Mouse (Mus musculus) heart, adult 2 months (tissue): ENCODE data around the gene Rgl3. TPM values are rescaled to one million over a fixed set of nuclear protein-coding genes. Genes with fewer than 3 reads are reported as not detected.

Experiments used
- DNase-seq, 2 experiments: peaks; one replicate each; pipeline ENCODE4 v3.0.0; 2021
- H3K27ac ChIP-seq: fragments of 200-600 bp; 2 replicates; pipeline ENCODE4 v1.8.1; 2022
- H3K27me3 ChIP-seq: fragments of 200-500 bp; 2 replicates; pipeline ENCODE4 v1.6.1; 2012; ENCODE audit warnings: mild to moderate bottlenecking, low read length, inconsistent platforms, mixed read lengths; ENCODE audit not compliant: control insufficient read depth, insufficient read depth
- H3K36me3 ChIP-seq: fragments of 200-500 bp; 2 replicates; pipeline ENCODE4 v1.6.1; 2012; ENCODE audit warnings: low read length, inconsistent platforms; ENCODE audit not compliant: control insufficient read depth, insufficient read depth
- H3K4me1 ChIP-seq: fragments of 200-500 bp; 2 replicates; pipeline ENCODE4 v1.6.1; 2011; ENCODE audit warnings: low read length; ENCODE audit not compliant: control insufficient read depth, insufficient read depth
- H3K4me3 ChIP-seq: fragments of 200-600 bp; 2 replicates; pipeline ENCODE4 v1.8.1; 2022
- H3K79me2 ChIP-seq: fragments of 200-500 bp; replicated peaks from 2 replicates; pipeline ENCODE4 v1.6.1; 2012; ENCODE audit warnings: mild to moderate bottlenecking, inconsistent platforms, low read length, moderate library complexity, mixed read lengths; ENCODE audit not compliant: control insufficient read depth, insufficient read depth
- H3K9ac ChIP-seq: fragments of 200-500 bp; 2 replicates; pipeline ENCODE4 v1.6.1; 2012; ENCODE audit warnings: low read depth, mild to moderate bottlenecking, control low read depth, inconsistent platforms, low read length, mixed read lengths
- CTCF ChIP-seq: fragments of 200-600 bp; IDR thresholded peaks from 2 replicates; pipeline ENCODE4 v1.8.1; 2022; ENCODE audit warnings: antibody characterized with exemption, mild to moderate bottlenecking, moderate library complexity
- EP300 ChIP-seq: fragments of 200-500 bp; IDR thresholded peaks from 2 replicates; pipeline ENCODE4 v1.6.1; 2011; ENCODE audit warnings: low read depth, low read length, control low read depth; ENCODE audit not compliant: insufficient read depth
- POLR2A ChIP-seq: fragments of 200-500 bp; IDR thresholded peaks from 2 replicates; pipeline ENCODE4 v1.6.1; 2011; ENCODE audit warnings: mild to moderate bottlenecking, low read depth, low read length, control low read depth; ENCODE audit not compliant: insufficient read depth
- WGBS: fragments of 180-500 bp; shearing (Covaris S2); methylation state at CpG from one replicate; pipeline ENCODE4 v1.1.7; 2018; 5-methylcytosine and 5-hydroxymethylcytosine counted together
- intact Hi-C: fragments of 180-260 bp; cut with DNase I; formaldehyde crosslinking; loops from one replicate; pipeline ENCODE4 v1.15.1; 2025
- polyA plus RNA-seq: library from polyadenylated mRNA; depleted of rRNA; stranded (reverse); fragments of >200 nt; gene quantifications from 2 replicates; pipeline ENCODE4 v1.2.3, GENCODE M21; 2012; rRNA removed
- total RNA-seq, 2 experiments: library from RNA; stranded (reverse); gene quantifications; 2 replicates each; pipeline ENCODE4 v1.2.3; 2021

Rgl3 gene
- total and polyA plus RNA-seq, 3 experiments, result 4.2 to 13.9 (median 4.8) TPM

DNA sequence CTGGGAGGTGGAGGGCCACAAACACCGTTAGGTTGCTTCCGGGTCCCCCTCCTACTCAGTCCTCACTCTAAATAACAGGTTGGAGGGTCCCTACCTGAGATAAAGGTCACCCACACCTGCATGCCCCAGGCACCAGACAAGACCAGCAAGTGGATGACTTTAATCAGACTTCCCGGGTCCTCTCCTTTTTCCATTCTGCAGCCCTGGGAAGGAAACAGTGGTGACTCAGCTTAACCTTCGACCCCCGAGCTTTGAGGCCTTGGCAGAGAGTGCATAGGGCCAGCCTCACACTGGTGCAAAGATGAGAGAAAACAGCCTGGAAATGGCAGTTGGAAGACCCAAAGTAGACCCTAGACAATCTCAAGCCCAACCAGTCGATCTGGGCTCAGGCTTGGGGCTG lies 63.1 kb downstream of the Rgl3 start:
- H3K4me1 ChIP-seq, result peaks cover 21% of the 10 kb centered on the region
- H3K27me3 ChIP-seq, result no peaks in the 10 kb centered on the region
- H3K4me3 ChIP-seq, result no peak overlapping the region
- H3K27ac ChIP-seq, result peak overlapping the region; percentile 83
- peaks cover 8% of the 10 kb centered on the region for H3K36me3 ChIP-seq
- TF ChIP-seq CTCF (no peak), POLR2A (no peak), EP300 (no peak)
- no peaks in the 10 kb centered on the region for H3K79me2 ChIP-seq
- WGBS, result 47% methylated on average over 6 of the region's 6 CpGs
- DNase-seq, result no peak
- no peak overlapping the region for H3K9ac ChIP-seq
- intact Hi-C loops, result no loop called here

DNA sequence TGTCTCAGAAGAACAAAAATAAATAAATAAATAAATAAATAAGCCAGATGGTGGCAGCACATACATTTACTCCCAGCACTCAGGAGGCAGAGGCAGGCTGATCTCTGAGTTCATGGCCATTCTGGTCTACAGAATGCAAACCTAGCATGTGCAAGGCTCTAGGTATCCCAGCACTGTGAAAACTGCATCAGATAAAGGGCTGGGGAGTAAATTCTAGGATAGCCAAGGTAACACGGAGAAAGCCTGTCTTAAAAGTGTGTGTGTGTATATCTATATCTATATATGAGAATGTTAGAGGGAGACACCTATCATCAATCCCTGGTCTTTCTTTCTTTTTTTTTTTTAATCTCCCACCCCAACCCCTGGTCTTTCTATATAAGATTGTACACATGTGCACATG lies 63.7 kb downstream of the Rgl3 start:
- DNase-seq, result no peak
- no peak overlapping the region for H3K9ac ChIP-seq
- H3K4me1 ChIP-seq, result peaks cover 21% of the 10 kb centered on the region
- TF ChIP-seq POLR2A (no peak), CTCF (no peak)
- intact Hi-C loops, result loop anchor here (2.0 kb wide), 1 partner anchor 29 kb away; the partner anchor contains the start of gene Swsap1
- no peak overlapping the region for H3K4me3 ChIP-seq
- H3K79me2 ChIP-seq, result no peaks in the 10 kb centered on the region
- H3K27ac ChIP-seq, result no peak overlapping the region
- peaks cover 8% of the 10 kb centered on the region for H3K36me3 ChIP-seq
- H3K27me3 ChIP-seq, result no peaks in the 10 kb centered on the region
- 94% methylated on average over 1 of the region's 1 CpGs for WGBS

GRCm38 (mm10) chr9:21925034-21925433 lies 64.2 kb downstream of the Rgl3 start:
- peaks cover 21% of the 10 kb centered on the region for H3K4me1 ChIP-seq
- no peak for DNase-seq
- no peak for TF ChIP-seq CTCF
- TF ChIP-seq POLR2A, result no peak
- TF ChIP-seq EP300, result no peak
- H3K36me3 ChIP-seq, result peaks cover 8% of the 10 kb centered on the region
- H3K4me3 ChIP-seq, result no peak overlapping the region
- WGBS, result 97% methylated on average over 3 of the region's 3 CpGs
- intact Hi-C loops, result loop anchor here (2.0 kb wide), 1 partner anchor 30 kb away; the partner anchor contains the start of gene Swsap1
- no peak overlapping the region for H3K27ac ChIP-seq
- no peaks in the 10 kb centered on the region for H3K27me3 ChIP-seq
- no peaks in the 10 kb centered on the region for H3K79me2 ChIP-seq
- no peak overlapping the region for H3K9ac ChIP-seq

DNA sequence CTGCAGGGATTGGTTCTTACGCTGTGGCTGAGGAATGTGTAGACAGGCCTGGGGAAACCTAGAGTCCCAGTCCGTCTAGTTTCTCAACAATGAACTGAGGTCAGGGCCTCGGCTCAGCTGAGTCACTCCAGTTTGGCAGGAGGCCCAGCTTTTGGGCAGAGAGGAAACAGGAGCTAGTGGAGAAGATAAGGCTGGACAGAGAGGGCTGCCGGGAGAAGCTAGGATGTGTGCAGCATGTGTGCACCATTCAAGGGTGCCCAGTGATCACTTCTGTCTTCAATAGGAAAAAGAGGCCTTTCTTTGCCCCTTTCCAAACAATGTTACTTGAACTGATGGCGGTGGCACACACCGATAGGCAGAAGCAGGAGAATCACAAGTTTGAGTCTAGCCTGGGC lies 65.2 kb downstream of the Rgl3 start:
- WGBS, result 12% methylated on average over 6 of the region's 6 CpGs
- intact Hi-C loops, result loop anchor here (2.0 kb wide), 1 partner anchor 31 kb away; the partner anchor contains the start of gene Swsap1
- H3K79me2 ChIP-seq, result no peaks in the 10 kb centered on the region
- H3K27ac ChIP-seq, result peak overlapping the region; percentile 78
- peaks cover 8% of the 10 kb centered on the region for H3K36me3 ChIP-seq
- no peak overlapping the region for H3K4me3 ChIP-seq
- H3K9ac ChIP-seq, result no peak overlapping the region
- H3K27me3 ChIP-seq, result no peaks in the 10 kb centered on the region
- TF ChIP-seq EP300 (peak; percentile 92), CTCF (no peak), POLR2A (no peak)
- peaks cover 21% of the 10 kb centered on the region for H3K4me1 ChIP-seq
- peak; percentile 90 to 94 for DNase-seq

- H3K27ac ChIP-seq, result peak overlapping the region; percentile 78
- H3K9ac ChIP-seq, result no peak overlapping the region
- H3K79me2 ChIP-seq, result no peaks in the 10 kb centered on the region
- H3K4me3 ChIP-seq, result no peak overlapping the region
- WGBS, result 7% methylated on average over 3 of the region's 3 CpGs
- H3K4me1 ChIP-seq, result peaks cover 21% of the 10 kb centered on the region
- intact Hi-C loops, result loop anchor here (2.0 kb wide), 1 partner anchor 31 kb away; the partner anchor contains the start of gene Swsap1
- no peak for DNase-seq
- H3K36me3 ChIP-seq, result peaks cover 8% of the 10 kb centered on the region
- no peak for TF ChIP-seq EP300
- TF ChIP-seq POLR2A, result no peak
- TF ChIP-seq CTCF, result no peak
- no peaks in the 10 kb centered on the region for H3K27me3 ChIP-seq
Observed at GRCm38 (mm10) chr9:21923490-21924098, 65.7 kb downstream of the Rgl3 start.

- Histone ChIP-seq H3K27ac (peak overlapping the region; percentile 78), H3K4me3 (no peak overlapping the region), H3K27me3 (no peaks in the 10 kb centered on the region), H3K79me2 (no peaks in the 10 kb centered on the region), H3K9ac (no peak overlapping the region), H3K4me1 (peaks cover 21% of the 10 kb centered on the region), H3K36me3 (peaks cover 8% of the 10 kb centered on the region)
- TF ChIP-seq CTCF (no peak), POLR2A (no peak), EP300 (no peak)
- intact Hi-C loops, result no loop called here
- DNase-seq, result no peak
- whole genome bisulfite sequencing, result 89% methylated on average over 4 of the region's 4 CpGs
Observed at GRCm38 (mm10) chr9:21923036-21923435, 66.2 kb downstream of the Rgl3 start.

Other genes with a start within 250 kb of the Rgl3 start
- 1 to 10 TPM; 5.1 to 6.8 TPM for gene Spc24, start 229.1 kb downstream of the Rgl3 start, total RNA-seq
- gene Spc24, start 229.1 kb downstream of the Rgl3 start, polyA plus RNA-seq, result 6.0 and 6.2 TPM in 2 replicates
- 10 to 100 TPM; 57.3 to 62.9 TPM for gene Kank2, start 190.7 kb downstream of the Rgl3 start, total RNA-seq
- 45.3 and 52.7 TPM in 2 replicates for gene Kank2, start 190.7 kb downstream of the Rgl3 start, polyA plus RNA-seq
- not detected for gene Angptl8, start 153.9 kb downstream of the Rgl3 start, total RNA-seq
- gene Angptl8, start 153.9 kb downstream of the Rgl3 start, polyA plus RNA-seq, result 0.41 and 2.4 TPM in 2 replicates
- 10 to 100 TPM; 25.9 to 33.8 TPM for gene Dock6, start 136.8 kb downstream of the Rgl3 start, total RNA-seq
- gene Dock6, start 136.8 kb downstream of the Rgl3 start, polyA plus RNA-seq, result 87.9 and 92.7 TPM in 2 replicates
- 10 to 100 TPM; 12.4 to 13.5 TPM for gene Rab3d, start 71.3 kb downstream of the Rgl3 start, total RNA-seq
- 22.8 and 27.6 TPM in 2 replicates for gene Rab3d, start 71.3 kb downstream of the Rgl3 start, polyA plus RNA-seq
- 1 to 10 TPM; 3.0 to 3.4 TPM for gene Ccdc159, start 62.0 kb downstream of the Rgl3 start, total RNA-seq
- gene Ccdc159, start 62.0 kb downstream of the Rgl3 start, polyA plus RNA-seq, result 4.9 and 6.6 TPM in 2 replicates
- 10 to 100 TPM; 65.5 to 71.8 TPM for gene Tmem205, start 61.9 kb downstream of the Rgl3 start, total RNA-seq
- 96.1 and 129 TPM in 2 replicates for gene Tmem205, start 61.9 kb downstream of the Rgl3 start, polyA plus RNA-seq
- gene Plppr2, start 52.4 kb downstream of the Rgl3 start, total RNA-seq, result 1 to 10 TPM; 2.5 to 2.6 TPM
- gene Plppr2, start 52.4 kb downstream of the Rgl3 start, polyA plus RNA-seq, result 5.3 and 7.5 TPM in 2 replicates
- gene Swsap1, start 33.7 kb downstream of the Rgl3 start, total RNA-seq, result 1 to 10 TPM; 6.5 to 7.4 TPM
- 4.6 and 6.2 TPM in 2 replicates for gene Swsap1, start 33.7 kb downstream of the Rgl3 start, polyA plus RNA-seq
- 1 to 10 TPM; 1.1 to 1.4 TPM for gene Epor, start 25.9 kb downstream of the Rgl3 start, total RNA-seq
- 2.1 and 2.5 TPM in 2 replicates for gene Epor, start 25.9 kb downstream of the Rgl3 start, polyA plus RNA-seq
- under 1 TPM in 1 of 2 experiments, not detected in 1; 0.09 TPM for gene Ccdc151, start 13.2 kb upstream of the Rgl3 start, total RNA-seq
- 0.21 TPM in 1 of 2 replicates, not detected in the other for gene Ccdc151, start 13.2 kb upstream of the Rgl3 start, polyA plus RNA-seq
- gene Prkcsh, start 13.4 kb upstream of the Rgl3 start, total RNA-seq, result 10 to 100 TPM; 61.5 to 67.5 TPM
- gene Prkcsh, start 13.4 kb upstream of the Rgl3 start, polyA plus RNA-seq, result 42.5 and 46.2 TPM in 2 replicates
- gene Elavl3, start 62.6 kb upstream of the Rgl3 start, total RNA-seq, result under 1 TPM; 0.08 to 0.09 TPM
- 0.09 and 0.10 TPM in 2 replicates for gene Elavl3, start 62.6 kb upstream of the Rgl3 start, polyA plus RNA-seq
- under 1 TPM in 1 of 2 experiments, not detected in 1; 0.52 TPM for gene Gm49318, start 81.8 kb upstream of the Rgl3 start, total RNA-seq
- not detected in 2 replicates for gene Gm49318, start 81.8 kb upstream of the Rgl3 start, polyA plus RNA-seq
- 1 to 10 TPM; 3.8 to 4.7 TPM for gene Zfp653, start 81.9 kb upstream of the Rgl3 start, total RNA-seq
- gene Zfp653, start 81.9 kb upstream of the Rgl3 start, polyA plus RNA-seq, result 8.7 and 9.5 TPM in 2 replicates
- gene Ecsit, start 96.0 kb upstream of the Rgl3 start, total RNA-seq, result 100 to 1,000 TPM in 1 of 2 experiments, 10 to 100 TPM in 1; 92.5 to 106 TPM
- 166 and 169 TPM in 2 replicates for gene Ecsit, start 96.0 kb upstream of the Rgl3 start, polyA plus RNA-seq
- gene Cnn1, start 109.8 kb upstream of the Rgl3 start, total RNA-seq, result 1 to 10 TPM; 8.4 to 8.6 TPM
- gene Cnn1, start 109.8 kb upstream of the Rgl3 start, polyA plus RNA-seq, result 15.4 and 26.5 TPM in 2 replicates
- gene Elof1, start 127.7 kb upstream of the Rgl3 start, total RNA-seq, result 10 to 100 TPM; 34.6 to 42.6 TPM
- gene Elof1, start 127.7 kb upstream of the Rgl3 start, polyA plus RNA-seq, result 62.6 and 67.0 TPM in 2 replicates
- gene Acp5, start 146.3 kb upstream of the Rgl3 start, total RNA-seq, result 1 to 10 TPM; 1.6 to 2.4 TPM
- 7.7 and 20.8 TPM in 2 replicates for gene Acp5, start 146.3 kb upstream of the Rgl3 start, polyA plus RNA-seq
- gene Pigyl, start 167.4 kb upstream of the Rgl3 start, total RNA-seq, result 10 to 100 TPM; 42.9 to 56.5 TPM
- gene Pigyl, start 167.4 kb upstream of the Rgl3 start, polyA plus RNA-seq, result 54.5 and 55.4 TPM in 2 replicates
- under 1 TPM; 0.09 to 0.10 TPM for gene Zfp872, start 198.6 kb upstream of the Rgl3 start, total RNA-seq
- gene Zfp872, start 198.6 kb upstream of the Rgl3 start, polyA plus RNA-seq, result not detected in 2 replicates
- 10 to 100 TPM; 33.6 to 34.2 TPM for gene Zfp809, start 236.3 kb upstream of the Rgl3 start, total RNA-seq
- 14.8 and 26.6 TPM in 2 replicates for gene Zfp809, start 236.3 kb upstream of the Rgl3 start, polyA plus RNA-seq